Mouse (Mus musculus) T-helper 2 cell (primary cell): ENCODE measurements around the gene Lsm2.
"Not testable (repeated sequence)": the region's sequence is repeated elsewhere in the genome, so short reads cannot be mapped to it uniquely, and the experiment has no call there.

Experiments used
- in situ Hi-C: fragments of 300-600 bp; cut with MboI, MseI; formaldehyde crosslinking; loops from one replicate; pipeline ENCODE4 v1.15.1; 2025; ENCODE audit warnings: high pct_unique_total_duplicates

The Lsm2 gene

GRCm38 (mm10) chr17:34981690-34982180 lies at the start of gene Lsm2:
Gene Lsm2 (plus strand): TSS chr17:34981862.
- in situ Hi-C loops = loop anchor here (25.0 kb wide), 1 partner anchor 1981 kb away; the partner anchor contains the start of genes Ppp1r11, Znrd1 and Znrd1as

GRCm38 (mm10) chr17:34932287-34932686 lies 49.4 kb upstream of the Lsm2 start:
- in situ Hi-C loops = no loop called here

- in situ Hi-C loops = no loop called here
These were observed 47.6 kb upstream of the Lsm2 start for GRCm38 (mm10) chr17:34934031-34934430.

- in situ Hi-C loops = loop anchor here (5.0 kb wide), 1 partner anchor 33 kb away; no protein-coding TSS in a partner anchor
These were observed 46.8 kb upstream of the Lsm2 start for GRCm38 (mm10) chr17:34934830-34935229.

GRCm38 (mm10) chr17:34937960-34938505 lies 43.6 kb upstream of the Lsm2 start:
- in situ Hi-C loops = loop anchor here (5.0 kb wide), 1 partner anchor 36 kb away; no protein-coding TSS in a partner anchor

- in situ Hi-C loops = no loop called here
These were observed 40.2 kb upstream of the Lsm2 start for GRCm38 (mm10) chr17:34941344-34942041.

GRCm38 (mm10) chr17:34943128-34943815 lies 38.4 kb upstream of the Lsm2 start:
- in situ Hi-C loops = no loop called here

GRCm38 (mm10) chr17:34944362-34944761 lies 37.3 kb upstream of the Lsm2 start:
- in situ Hi-C loops = no loop called here

GRCm38 (mm10) chr17:34946486-34947140 lies 35.0 kb upstream of the Lsm2 start:
- in situ Hi-C loops = no loop called here

- in situ Hi-C loops = no loop called here
These were observed 34.1 kb upstream of the Lsm2 start for GRCm38 (mm10) chr17:34947606-34948005.

- in situ Hi-C loops = not testable (repeated sequence)
These were observed 32.7 kb upstream of the Lsm2 start for GRCm38 (mm10) chr17:34948721-34949552.

GRCm38 (mm10) chr17:34949553-34949969 lies 32.1 kb upstream of the Lsm2 start:
- in situ Hi-C loops = no loop called here

GRCm38 (mm10) chr17:34950514-34951455 lies 30.9 kb upstream of the Lsm2 start:
- in situ Hi-C loops = no loop called here

- in situ Hi-C loops = no loop called here
These were observed 29.9 kb upstream of the Lsm2 start for GRCm38 (mm10) chr17:34951636-34952377.

GRCm38 (mm10) chr17:34952378-34953040 lies 29.2 kb upstream of the Lsm2 start:
- in situ Hi-C loops = no loop called here

- in situ Hi-C loops = no loop called here
These were observed 28.4 kb upstream of the Lsm2 start for GRCm38 (mm10) chr17:34953258-34953657.

GRCm38 (mm10) chr17:34953904-34954303 lies 27.8 kb upstream of the Lsm2 start:
- in situ Hi-C loops = no loop called here

GRCm38 (mm10) chr17:34954831-34955230 lies 26.8 kb upstream of the Lsm2 start:
- in situ Hi-C loops = no loop called here

GRCm38 (mm10) chr17:34955884-34956283 lies 25.8 kb upstream of the Lsm2 start:
- in situ Hi-C loops = no loop called here
